Mouse (Mus musculus) neutrophil, adult 5-6 weeks (primary cell): ENCODE measurements around the gene Pnpla7. TPM values are rescaled to one million over a fixed set of nuclear protein-coding genes. Genes with fewer than 3 reads are reported as not detected.

Source experiments
- total RNA-seq: library from RNA; stranded (forward); fragments of 200-1000 nt; gene quantifications from 2 replicates; pipeline ENCODE4 v1.2.3, GENCODE M21; 2017

The Pnpla7 gene
- total RNA-seq, 1 experiment from 2014 or later: 205 TPM

Other genes with a start within 250 kb of the Pnpla7 start
- 0.12 TPM in 1 of 2 replicates, not detected in the other for gene Cacna1b, start 212.9 kb upstream of the Pnpla7 start, total RNA-seq
- gene Ehmt1, start 56.4 kb upstream of the Pnpla7 start, total RNA-seq: 109 and 118 TPM in 2 replicates
- gene Arrdc1, start 40.8 kb upstream of the Pnpla7 start, total RNA-seq: 163 and 167 TPM in 2 replicates
- gene Zmynd19, start 26.2 kb upstream of the Pnpla7 start, total RNA-seq: 3.6 and 4.5 TPM in 2 replicates
- gene Dph7, start 13.6 kb upstream of the Pnpla7 start, total RNA-seq: 10.1 and 11.3 TPM in 2 replicates
- gene Mrpl41, start 935 bp upstream of the Pnpla7 start, total RNA-seq: 45.7 and 55.7 TPM in 2 replicates
- gene Nsmf, start 78.3 kb downstream of the Pnpla7 start, total RNA-seq: 21.5 and 22.8 TPM in 2 replicates
- not detected in 2 replicates for gene Entpd8, start 104.3 kb downstream of the Pnpla7 start, total RNA-seq
- gene Noxa1, start 119.1 kb downstream of the Pnpla7 start, total RNA-seq: not detected in 2 replicates
- 1.7 and 3.6 TPM in 2 replicates for gene Nrarp, start 204.7 kb downstream of the Pnpla7 start, total RNA-seq
- gene Tor4a, start 220.9 kb downstream of the Pnpla7 start, total RNA-seq: 50.0 and 56.1 TPM in 2 replicates
- gene Nelfb, start 235.5 kb downstream of the Pnpla7 start, total RNA-seq: 95.0 and 104 TPM in 2 replicates
- gene Stpg3, start 238.6 kb downstream of the Pnpla7 start, total RNA-seq: not detected in 2 replicates
- gene Fam166a, start 242.7 kb downstream of the Pnpla7 start, total RNA-seq: not detected in 2 replicates
- gene Tubb4b, start 248.7 kb downstream of the Pnpla7 start, total RNA-seq: 222 and 223 TPM in 2 replicates